ENCODE assay signal across 23 mouse cellular contexts in genomic region chr3:127361846-127362245, GRCm38 (mm10).
DNase-seq lines count a peak whose midpoint lies in the region; ATAC-seq and TF ChIP-seq lines count a peak whose summit lies in the region.
"Had no signal": no experiment of that assay in that cellular context is flagged by ENCODE, and none has a peak within 500 bp of the region (broad histone marks: within the 10 kb centered on the region; RNA-seq: fewer than 3 reads in every experiment).

No protein-coding gene starts in this region.

- no peaks in the 10 kb centered on the region for H3K9me3 ChIP-seq in heart, embryonic 10.5 days
- no peaks in the 10 kb centered on the region for H3K9me3 ChIP-seq in limb, embryonic 14.5 days (ENCODE audit: control insufficient read depth, low read length)
- H3K9me3 ChIP-seq in limb, embryonic 10.5 days (replicated peaks): no peaks in the 10 kb centered on the region
- H3K9me3 ChIP-seq: embryonic facial prominence, embryonic 13.5 days; kidney, embryonic 15.5 days; limb, embryonic 12.5 days; liver, embryonic 13.5 days; neural tube, embryonic 12.5 days had no signal

- H3K36me3 ChIP-seq in heart, embryonic 10.5 days: no peaks in the 10 kb centered on the region
- H3K36me3 ChIP-seq in limb, embryonic 14.5 days (ENCODE audit: control insufficient read depth, insufficient read depth, low read length): no peaks in the 10 kb centered on the region
- no peaks in the 10 kb centered on the region for H3K36me3 ChIP-seq in limb, embryonic 10.5 days
- H3K36me3 ChIP-seq: embryonic facial prominence, embryonic 13.5 days; kidney, embryonic 15.5 days; limb, embryonic 12.5 days; liver, embryonic 13.5 days; neural tube, embryonic 12.5 days had no signal

- H3K4me2 ChIP-seq in limb, embryonic 14.5 days (replicated peaks; ENCODE audit: low read depth, low read length, severe bottlenecking): no peak overlapping the region
- H3K4me2 ChIP-seq: embryonic facial prominence, embryonic 13.5 days; kidney, embryonic 15.5 days; limb, embryonic 12.5 days; liver, embryonic 13.5 days; lung, embryonic 14.5 days; neural tube, embryonic 12.5 days had no signal

- ATAC-seq in limb, embryonic 14.5 days (ENCODE audit: low FRiP score, low read depth): 0 out of 2 replicates have a peak, but pooled peaks have one; percentile 30
- ATAC-seq: intestine, embryonic 16.5 days had no signal

- no peaks in the 10 kb centered on the region for H3K27me3 ChIP-seq in heart, embryonic 10.5 days (ENCODE audit: insufficient read depth, poor library complexity, severe bottlenecking)
- H3K27me3 ChIP-seq in limb, embryonic 14.5 days (ENCODE audit: control insufficient read depth, insufficient read depth, low read length): no peaks in the 10 kb centered on the region
- no peaks in the 10 kb centered on the region for H3K27me3 ChIP-seq in limb, embryonic 10.5 days (ENCODE audit: low read depth, poor library complexity, severe bottlenecking)
- H3K27me3 ChIP-seq: embryonic facial prominence, embryonic 13.5 days; kidney, embryonic 15.5 days; limb, embryonic 12.5 days; liver, embryonic 13.5 days; neural tube, embryonic 12.5 days had no signal

- H3K4me3 ChIP-seq in heart, embryonic 10.5 days: no peak overlapping the region
- no peak overlapping the region for H3K4me3 ChIP-seq in limb, embryonic 14.5 days (replicated peaks; ENCODE audit: low read length)
- no peak overlapping the region for H3K4me3 ChIP-seq in limb, embryonic 10.5 days
- H3K4me3 ChIP-seq: embryonic facial prominence, embryonic 13.5 days; kidney, embryonic 15.5 days; left cerebral cortex, adult 2 months; limb, embryonic 12.5 days; liver, embryonic 13.5 days; neural tube, embryonic 12.5 days had no signal

- 85% methylated on average over 8 of the region's 8 CpGs for WGBS in heart, embryonic 10.5 days
- WGBS in limb, embryonic 14.5 days: 76% methylated on average over 8 of the region's 8 CpGs
- 85% methylated on average over 8 of the region's 8 CpGs for WGBS in limb, embryonic 10.5 days

- intact Hi-C loops in heart, postnatal 14 days (cut with DNase I): no loop called here

- peak; percentile 34 to 46 for DNase-seq in cerebellum, postnatal 10 days
- no peak for DNase-seq in cerebellum, postnatal 14 days
- peak; percentile 65 to 66 for DNase-seq in heart, adult 18-20 months
- DNase-seq in heart, embryonic 10.5 days (ENCODE audit: low spot score): no peak
- no peak for DNase-seq in limb, embryonic 14.5 days (ENCODE audit: low spot score)
- no peak for DNase-seq in limb, embryonic 10.5 days (ENCODE audit: low spot score)
- DNase-seq in heart, postnatal 14 days: peak; percentile 32 to 52
- DNase-seq in right cerebral cortex, postnatal 36 days (ENCODE audit: low spot score in 2 of 2): no peak
- DNase-seq: adrenal gland, adult 8-10 months; cerebellum, adult 9-10 months; kidney, postnatal 4 days; layer of hippocampus, adult 9-11 months; liver, embryonic 13.5 days; lung, embryonic 14.5 days; lung, postnatal 4 days; spleen, adult 18-20 months; thymus, postnatal 36 days had no signal

- TF ChIP-seq POLR2A in limb, embryonic 14.5 days (IDR thresholded peaks at IDR 0.05; ENCODE audit: borderline replicate concordance, extremely low read depth, insufficient read depth, insufficient read length): no peak

- H3K27ac ChIP-seq in heart, embryonic 10.5 days: no peak overlapping the region
- H3K27ac ChIP-seq in limb, embryonic 14.5 days (replicated peaks; ENCODE audit: low read depth, low read length): no peak overlapping the region
- no peak overlapping the region for H3K27ac ChIP-seq in limb, embryonic 10.5 days
- H3K27ac ChIP-seq: embryonic facial prominence, embryonic 13.5 days; kidney, embryonic 15.5 days; left cerebral cortex, adult 2 months; limb, embryonic 12.5 days; liver, embryonic 13.5 days; neural tube, embryonic 12.5 days had no signal

- no peak overlapping the region for H3K9ac ChIP-seq in limb, embryonic 14.5 days (ENCODE audit: low read depth, low read length, severe bottlenecking)
- H3K9ac ChIP-seq: embryonic facial prominence, embryonic 13.5 days; kidney, embryonic 15.5 days; limb, embryonic 12.5 days; liver, embryonic 13.5 days; lung, embryonic 14.5 days; neural tube, embryonic 12.5 days had no signal

- H3K4me1 ChIP-seq in heart, embryonic 10.5 days: no peaks in the 10 kb centered on the region
- H3K4me1 ChIP-seq in limb, embryonic 14.5 days (ENCODE audit: control insufficient read depth, insufficient read depth, low read length): no peaks in the 10 kb centered on the region
- H3K4me1 ChIP-seq in limb, embryonic 10.5 days: no peaks in the 10 kb centered on the region
- H3K4me1 ChIP-seq: embryonic facial prominence, embryonic 13.5 days; kidney, embryonic 15.5 days; liver, embryonic 13.5 days had no signal

Comparison
In these comparisons a context has a peak if more than half of its experiments do, and no peak if none do; other contexts are left out.
1. DNase-seq: peak in cerebellum, postnatal 10 days (2 of 2), heart, adult 18-20 months (2 of 2) and heart, postnatal 14 days (2 of 2); none in cerebellum, postnatal 14 days (0 of 2), heart, embryonic 10.5 days (single experiment), limb, embryonic 14.5 days (single experiment), limb, embryonic 10.5 days (single experiment) and right cerebral cortex, postnatal 36 days (0 of 2).